Mouse (Mus musculus): ENCODE results near the gene Acaa1a.

DNA sequence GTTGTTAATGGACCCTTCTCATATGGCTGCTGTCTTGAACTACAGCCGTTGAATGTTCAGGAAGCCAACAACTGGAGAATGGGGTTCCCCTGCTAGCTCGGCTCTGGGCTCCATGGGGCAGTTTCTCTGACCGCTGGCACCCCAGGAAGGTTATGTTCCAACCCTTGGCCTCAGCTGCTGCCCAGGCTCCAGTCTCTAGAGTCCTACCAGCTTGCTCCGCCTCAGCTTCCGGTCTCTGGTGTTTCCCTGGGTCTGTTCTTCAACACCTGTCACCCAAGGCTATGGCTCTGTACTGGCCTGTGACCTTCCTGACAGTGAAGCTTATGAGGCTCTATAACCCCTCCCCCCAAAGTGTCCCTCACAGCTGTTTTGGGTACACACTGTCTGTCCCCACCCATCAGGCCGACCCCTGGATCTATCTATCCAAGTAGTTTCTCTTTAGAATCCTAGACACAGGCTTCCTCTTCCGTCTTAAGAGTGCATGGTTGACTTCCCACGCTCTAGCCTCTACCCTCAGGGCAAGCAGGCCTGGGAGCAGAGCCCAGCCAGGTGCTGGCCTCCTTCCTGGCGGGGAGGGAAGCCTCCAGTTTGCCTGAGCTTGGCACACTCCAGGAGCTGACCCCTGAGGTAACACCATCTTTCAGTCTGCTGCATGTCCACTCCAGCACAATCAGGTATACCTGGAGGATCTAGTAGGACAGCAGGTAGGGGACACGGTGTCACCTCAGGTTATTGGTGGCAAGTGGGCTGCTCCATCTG, 11.7 kb downstream of the Acaa1a start:
- TF ChIP-seq CTCF (IDR thresholded peaks at IDR 0.05; ENCODE audit: control insufficient read depth, insufficient read depth, insufficient read length) (no peak), USF1 (IDR thresholded peaks at IDR 0.05; ENCODE audit: low read depth) (no peak), MYOD1 (IDR thresholded peaks at IDR 0.05; ENCODE audit: control insufficient read depth, insufficient read length, low read depth) (no peak)
